Mouse (Mus musculus): Measurements from ENCODE around the gene Aldh9a1.

- TF ChIP-seq CTCF (IDR thresholded peaks at IDR 0.05; ENCODE audit: insufficient read depth, low read length), result no peak
- TF ChIP-seq POLR2A (IDR thresholded peaks at IDR 0.05; ENCODE audit: borderline replicate concordance, extremely low read depth, low read depth, low read length), result no peak
Measured at GRCm38 (mm10) chr1:167387310-167387709, 37.5 kb downstream of the Aldh9a1 start.

All from lung, adult 2 months (tissue).